Mouse (Mus musculus) embryonic facial prominence, embryonic 15.5 days (tissue): ENCODE measurements around the gene Ift43. TPM values are rescaled to one million over a fixed set of nuclear protein-coding genes. Genes with fewer than 3 reads are reported as not detected.
A peak's percentile ranks its signal among the peaks of the same experiment; 100 is the strongest.

Experiments used
- ATAC-seq: fragments of 200-750 bp; cut with Nextera tagmentation; 2 replicates; pipeline ENCODE4 v1.8.0; 2017; ENCODE audit warnings: low read depth, moderate TSS enrichment; ENCODE audit not compliant: insufficient number of reproducible peaks, low FRiP score, low TSS enrichment
- H3K27ac ChIP-seq: fragments of 300-500 bp; sonication (generic); replicated peaks from 2 replicates; pipeline ENCODE4 v1.5.1; 2015; ENCODE audit warnings: mild to moderate bottlenecking, inconsistent platforms
- H3K27me3 ChIP-seq: fragments of 300-500 bp; sonication (generic); 2 replicates; pipeline ENCODE4 v1.6.1; 2015; ENCODE audit warnings: inconsistent platforms
- H3K36me3 ChIP-seq: fragments of 300-500 bp; sonication (generic); 2 replicates; pipeline ENCODE4 v1.6.1; 2015; ENCODE audit warnings: mild to moderate bottlenecking, inconsistent platforms
- H3K4me1 ChIP-seq: fragments of 300-500 bp; sonication (generic); 2 replicates; pipeline ENCODE4 v1.6.1; 2015; ENCODE audit warnings: inconsistent platforms
- H3K4me2 ChIP-seq: fragments of 300-500 bp; sonication (generic); replicated peaks from 2 replicates; pipeline ENCODE4 v1.6.1; 2015; ENCODE audit warnings: mild to moderate bottlenecking, inconsistent platforms
- H3K4me3 ChIP-seq: fragments of 300-500 bp; sonication (generic); replicated peaks from 2 replicates; pipeline ENCODE4 v1.5.1; 2015; ENCODE audit warnings: mild to moderate bottlenecking, inconsistent platforms
- H3K9ac ChIP-seq: fragments of 300-500 bp; sonication (generic); 2 replicates; pipeline ENCODE4 v1.6.1; 2015; ENCODE audit warnings: inconsistent platforms
- H3K9me3 ChIP-seq: fragments of 300-500 bp; sonication (generic); replicated peaks from 2 replicates; pipeline ENCODE4 v1.6.1; 2016; ENCODE audit warnings: inconsistent platforms
- WGBS: fragments of 180-500 bp; shearing (Covaris S2); methylation state at CpG from one replicate; pipeline ENCODE4 v1.1.7; 2015; 5-methylcytosine and 5-hydroxymethylcytosine counted together
- polyA plus RNA-seq: library from polyadenylated mRNA; unstranded; fragments of >200 nt; fragmentation: Nextera tagmentation; extraction: Ambion mirVana; gene quantifications from 2 replicates; pipeline ENCODE4 v1.2.1, GENCODE M21; 2015

The Ift43 gene
- polyA plus RNA-seq, 1 experiment from 2014 or later: 97.9 TPM

DNA sequence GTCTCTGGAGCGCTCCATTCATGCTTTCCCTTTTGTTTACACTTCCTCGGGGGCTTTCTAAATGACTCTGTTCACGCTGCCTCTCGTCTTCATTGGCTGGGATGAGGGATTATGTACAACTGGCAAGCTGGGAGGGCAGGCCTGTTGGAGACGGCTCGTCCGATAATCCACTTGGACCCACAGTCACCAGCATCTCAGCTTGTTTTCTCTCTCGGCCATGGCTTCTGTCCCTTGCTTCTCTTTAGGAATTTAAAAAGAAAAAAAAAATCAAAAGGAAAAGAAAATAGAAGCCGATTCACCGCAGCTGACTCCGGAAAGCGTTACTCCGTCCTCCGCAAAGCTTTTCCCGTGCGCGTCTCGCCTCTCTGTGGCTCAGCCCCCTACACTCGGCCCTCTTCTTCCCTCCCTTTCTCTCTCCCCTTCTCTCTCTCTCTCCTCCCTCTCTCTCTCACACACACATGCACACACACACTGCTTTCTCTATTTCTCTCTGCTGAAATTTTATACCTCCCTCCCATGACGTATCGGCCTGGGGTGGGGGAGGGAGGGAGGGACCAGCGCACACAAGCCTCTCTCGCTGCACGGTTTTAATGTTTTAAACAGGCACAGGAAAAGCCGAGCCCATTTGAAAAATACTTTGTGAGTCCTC is 3.7 kb upstream of the Ift43 start, which contains the start of gene Tgfb3:
Tgfb3 (minus strand) TSS at position 489 of the 649 bp plus-strand sequence.
- Histone ChIP-seq H3K9ac (peak within 1 kb of the TSS; percentile 64), H3K36me3 (no peaks in the 10 kb centered on the region), H3K4me1 (peaks cover 48% of the 10 kb centered on the region), H3K27ac (peak within 1 kb of the TSS; percentile 99), H3K9me3 (no peaks in the 10 kb centered on the region), H3K4me2 (peak within 1 kb of the TSS; percentile 88), H3K4me3 (peak within 1 kb of the TSS; percentile 60), H3K27me3 (no peaks in the 10 kb centered on the region)
- peak; percentile 89 for ATAC-seq
- 0% methylated on average over 25 of the region's 25 CpGs for WGBS

- H3K36me3 ChIP-seq: no peaks in the 10 kb centered on the region
- H3K9me3 ChIP-seq: no peaks in the 10 kb centered on the region
- WGBS: 0% methylated on average over 31 of the region's 31 CpGs
- H3K27me3 ChIP-seq: no peaks in the 10 kb centered on the region
- peaks cover 45% of the 10 kb centered on the region for H3K4me1 ChIP-seq
- H3K4me2 ChIP-seq: peak overlapping the region; percentile 88
- ATAC-seq: peak; percentile 86
- H3K9ac ChIP-seq: peak overlapping the region; percentile 64
- peak overlapping the region; percentile 99 for H3K27ac ChIP-seq
- H3K4me3 ChIP-seq: peak overlapping the region; percentile 60
These were observed 3.1 kb upstream of the Ift43 start for GRCm38 (mm10) chr12:86079202-86079667.

GRCm38 (mm10) chr12:86085873-86086272 is 3.5 kb downstream of the Ift43 start:
- peaks cover 16% of the 10 kb centered on the region; the same call in 1 of the 2 replicates for H3K36me3 ChIP-seq
- H3K9ac ChIP-seq: no peak overlapping the region
- no peak for ATAC-seq
- no peaks in the 10 kb centered on the region for H3K27me3 ChIP-seq
- no peaks in the 10 kb centered on the region for H3K9me3 ChIP-seq
- WGBS: 83% methylated on average over 7 of the region's 7 CpGs
- H3K4me3 ChIP-seq: no peak overlapping the region
- H3K4me1 ChIP-seq: peaks cover 14% of the 10 kb centered on the region
- H3K27ac ChIP-seq: no peak overlapping the region
- no peak overlapping the region for H3K4me2 ChIP-seq

GRCm38 (mm10) chr12:86086550-86086949 is 4.2 kb downstream of the Ift43 start:
- H3K4me3 ChIP-seq: no peak overlapping the region
- no peak overlapping the region for H3K4me2 ChIP-seq
- peaks cover 16% of the 10 kb centered on the region; the same call in 1 of the 2 replicates for H3K36me3 ChIP-seq
- peaks cover 21% of the 10 kb centered on the region for H3K4me1 ChIP-seq
- WGBS: 65% methylated on average over 8 of the region's 8 CpGs
- H3K27me3 ChIP-seq: no peaks in the 10 kb centered on the region
- ATAC-seq: no peak
- no peak overlapping the region for H3K27ac ChIP-seq
- no peak overlapping the region for H3K9ac ChIP-seq
- no peaks in the 10 kb centered on the region for H3K9me3 ChIP-seq

GRCm38 (mm10) chr12:86088042-86088441 is 5.7 kb downstream of the Ift43 start:
- ATAC-seq: no peak
- H3K4me3 ChIP-seq: no peak overlapping the region
- WGBS: 60% methylated on average over 7 of the region's 7 CpGs

GRCm38 (mm10) chr12:86090764-86091163 is 8.4 kb downstream of the Ift43 start:
- H3K36me3 ChIP-seq: peaks cover 16% of the 10 kb centered on the region; the same call in 1 of the 2 replicates
- H3K27ac ChIP-seq: no peak overlapping the region
- peaks cover 17% of the 10 kb centered on the region for H3K4me1 ChIP-seq
- 65% methylated on average over 4 of the region's 4 CpGs for WGBS
- ATAC-seq: no peak
- no peak overlapping the region for H3K4me2 ChIP-seq
- no peak overlapping the region for H3K9ac ChIP-seq
- H3K27me3 ChIP-seq: no peaks in the 10 kb centered on the region
- no peak overlapping the region for H3K4me3 ChIP-seq
- no peaks in the 10 kb centered on the region for H3K9me3 ChIP-seq

More at GRCm38 (mm10) chr12:86088042-86088441, 5.7 kb downstream of the Ift43 start:
- no peak overlapping the region for H3K4me2 ChIP-seq
- H3K4me1 ChIP-seq: peaks cover 21% of the 10 kb centered on the region
- H3K9me3 ChIP-seq: no peaks in the 10 kb centered on the region
- peaks cover 16% of the 10 kb centered on the region; the same call in 1 of the 2 replicates for H3K36me3 ChIP-seq
- H3K27ac ChIP-seq: no peak overlapping the region
- H3K9ac ChIP-seq: no peak overlapping the region
- no peaks in the 10 kb centered on the region for H3K27me3 ChIP-seq

- Histone ChIP-seq H3K27me3 (no peaks in the 10 kb centered on the region), H3K4me1 (peaks cover 14% of the 10 kb centered on the region), H3K9me3 (no peaks in the 10 kb centered on the region), H3K27ac (no peak overlapping the region), H3K4me2 (peak overlapping the region; percentile 17; the same call in 1 of the 2 replicates), H3K4me3 (no peak overlapping the region), H3K36me3 (peaks cover 16% of the 10 kb centered on the region; the same call in 1 of the 2 replicates), H3K9ac (no peak overlapping the region)
- 26% methylated on average over 18 of the region's 18 CpGs for WGBS
- ATAC-seq: no peak
These were observed 9.3 kb downstream of the Ift43 start for GRCm38 (mm10) chr12:86091601-86092132.

DNA sequence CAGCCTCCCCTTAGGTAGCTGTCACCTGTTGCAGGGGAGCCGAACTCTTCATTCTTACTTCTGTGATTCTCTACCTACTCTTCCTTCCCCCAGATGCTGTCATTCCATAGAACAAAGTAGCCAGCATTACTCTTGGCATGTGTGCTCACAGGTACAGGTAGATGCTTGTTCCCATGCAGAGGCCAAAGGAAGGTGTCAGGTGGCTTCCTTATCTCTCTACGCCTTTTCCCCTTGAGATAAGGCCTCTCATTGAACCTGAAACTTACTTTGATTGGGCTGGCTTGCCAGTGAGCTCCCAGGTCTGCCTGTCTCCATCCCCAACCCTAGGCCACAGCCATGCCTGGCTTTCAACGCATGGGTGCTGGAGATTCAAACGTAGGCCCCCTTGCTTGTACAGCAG is 11.7 kb downstream of the Ift43 start:
- no peak overlapping the region for H3K9ac ChIP-seq
- no peak for ATAC-seq
- H3K9me3 ChIP-seq: no peaks in the 10 kb centered on the region
- 88% methylated on average over 4 of the region's 4 CpGs for WGBS
- H3K4me3 ChIP-seq: no peak overlapping the region
- no peaks in the 10 kb centered on the region for H3K27me3 ChIP-seq
- H3K36me3 ChIP-seq: peaks cover 6% of the 10 kb centered on the region; the same call in 1 of the 2 replicates
- H3K4me2 ChIP-seq: no peak overlapping the region
- H3K4me1 ChIP-seq: peaks cover 14% of the 10 kb centered on the region
- H3K27ac ChIP-seq: no peak overlapping the region

DNA sequence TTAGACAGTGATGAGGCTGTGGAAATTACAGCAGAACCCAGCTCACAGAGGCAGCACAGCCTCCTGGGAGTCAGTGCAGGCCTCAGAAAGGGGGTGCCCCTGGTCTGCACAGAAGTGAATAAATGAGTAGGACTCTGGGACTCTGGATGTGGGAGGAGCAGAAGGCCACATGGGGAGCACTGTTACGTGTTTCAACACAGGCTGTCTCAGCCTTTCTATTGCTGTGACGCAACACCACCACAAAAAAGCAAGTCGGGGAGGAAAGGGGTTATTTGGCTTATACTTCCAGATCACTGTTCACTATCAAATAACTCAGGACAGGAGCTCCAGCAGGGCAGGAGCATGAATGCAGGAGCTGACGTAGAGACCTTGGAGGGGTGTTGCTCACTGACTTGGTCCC is 13.5 kb downstream of the Ift43 start:
- 86% methylated on average over 4 of the region's 4 CpGs for WGBS
- Histone ChIP-seq H3K4me3 (no peak overlapping the region), H3K27me3 (no peaks in the 10 kb centered on the region), H3K36me3 (no peaks in the 10 kb centered on the region), H3K4me1 (peaks cover 19% of the 10 kb centered on the region), H3K9me3 (no peaks in the 10 kb centered on the region), H3K27ac (no peak overlapping the region), H3K9ac (no peak overlapping the region), H3K4me2 (no peak overlapping the region)
- ATAC-seq: no peak

DNA sequence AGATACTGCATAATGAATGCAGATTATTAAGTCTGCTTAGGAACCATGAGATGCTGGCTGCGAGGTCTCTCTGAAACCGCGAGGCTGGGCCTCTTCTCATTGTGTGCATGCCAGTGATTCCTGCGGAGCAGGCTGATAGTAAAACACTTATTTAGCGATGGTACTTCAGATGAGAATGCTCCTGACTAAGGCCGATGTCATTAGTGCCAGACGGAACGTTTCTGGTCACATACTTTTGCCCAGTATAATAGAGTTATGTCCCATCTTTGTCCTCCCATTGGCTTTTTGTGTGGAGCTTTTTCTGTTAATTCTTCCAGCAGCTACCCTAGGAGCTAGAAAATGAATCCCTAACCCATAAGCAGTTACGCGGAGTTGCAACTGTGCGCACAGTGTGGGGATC is 15.4 kb downstream of the Ift43 start:
- Histone ChIP-seq H3K4me1 (peaks cover 16% of the 10 kb centered on the region), H3K4me2 (no peak overlapping the region), H3K36me3 (no peaks in the 10 kb centered on the region), H3K4me3 (no peak overlapping the region), H3K27ac (no peak overlapping the region), H3K9me3 (no peaks in the 10 kb centered on the region), H3K9ac (no peak overlapping the region), H3K27me3 (no peaks in the 10 kb centered on the region)
- no peak for ATAC-seq
- 79% methylated on average over 11 of the region's 11 CpGs for WGBS

DNA sequence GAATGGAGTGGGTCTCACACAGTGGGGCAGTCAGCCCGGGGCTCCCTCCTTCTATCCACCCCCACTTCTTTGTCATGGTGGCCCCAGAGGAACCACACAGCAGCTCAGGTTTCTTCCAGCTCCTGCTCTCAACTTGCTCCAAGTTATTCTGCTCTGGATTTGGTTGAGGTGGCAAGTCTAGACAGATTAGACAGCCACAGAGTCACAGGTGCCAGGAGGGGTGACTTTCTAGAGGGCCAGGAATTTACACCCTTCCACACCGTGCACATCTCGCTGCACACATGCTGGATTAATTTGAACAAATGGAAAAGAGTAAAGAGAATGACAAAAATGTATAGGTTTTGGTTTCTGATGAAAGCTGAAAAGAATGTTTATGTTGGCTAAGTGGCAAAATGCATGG is 18.4 kb downstream of the Ift43 start:
- no peak for ATAC-seq
- 29% methylated on average over 3 of the region's 3 CpGs for WGBS
- Histone ChIP-seq H3K9me3 (no peaks in the 10 kb centered on the region), H3K4me1 (peaks cover 32% of the 10 kb centered on the region), H3K36me3 (no peaks in the 10 kb centered on the region), H3K9ac (no peak overlapping the region), H3K4me2 (no peak overlapping the region), H3K27me3 (no peaks in the 10 kb centered on the region), H3K27ac (peak overlapping the region; percentile 28; the same call in 1 of the 2 replicates), H3K4me3 (no peak overlapping the region)
